Comparison of ENCODE assay signal across 14 mouse cellular contexts in genomic region chr5:114964315-114964966, GRCm38 (mm10). TPM values are rescaled to one million over a fixed set of nuclear protein-coding genes. Genes with fewer than 3 reads are reported as not detected.
DNase-seq lines count a peak whose midpoint lies in the region; ATAC-seq and TF ChIP-seq lines count a peak whose summit lies in the region.
"Had no signal": no experiment of that assay in that cellular context is flagged by ENCODE, and none has a peak within 500 bp of the region (broad histone marks: within the 10 kb centered on the region; RNA-seq: fewer than 3 reads in every experiment).

No protein-coding gene starts in this region.

- H3K4me1 ChIP-seq in heart, embryonic 16.5 days (ENCODE audit: control insufficient read depth, insufficient read depth, low read length): peaks cover 6% of the 10 kb centered on the region; the same call in 1 of the 2 replicates
- peaks cover 33% of the 10 kb centered on the region for H3K4me1 ChIP-seq in kidney, adult 2 months (ENCODE audit: control insufficient read depth, insufficient read depth, low read length)
- H3K4me1 ChIP-seq in liver, embryonic 12.5 days: peaks cover 37% of the 10 kb centered on the region
- 0 out of 2 replicates have a peak, but pooled peaks cover 3% of the 10 kb centered on the region for H3K4me1 ChIP-seq in stomach, embryonic 16.5 days (ENCODE audit: control insufficient read depth, insufficient read depth, low read length)
- 0 out of 2 replicates have a peak, but pooled peaks cover 6% of the 10 kb centered on the region for H3K4me1 ChIP-seq in midbrain, embryonic 13.5 days (replicated peaks)

- H3K27ac ChIP-seq in heart, embryonic 16.5 days (ENCODE audit: low read length): peak overlapping the region; percentile 30; the same call in 1 of the 2 replicates
- H3K27ac ChIP-seq in kidney, adult 2 months (ENCODE audit: insufficient read depth, low read depth, low read length): peak overlapping the region; percentile 94
- H3K27ac ChIP-seq in liver, embryonic 12.5 days: peak overlapping the region; percentile 58
- peak overlapping the region; percentile 90 for H3K27ac ChIP-seq in stomach, embryonic 16.5 days (ENCODE audit: low read length)
- H3K27ac ChIP-seq in midbrain, embryonic 13.5 days: no peak overlapping the region
- H3K27ac ChIP-seq: macrophage had no signal

- no peak overlapping the region for H3K4me3 ChIP-seq in heart, embryonic 16.5 days (ENCODE audit: low read length)
- no peak overlapping the region for H3K4me3 ChIP-seq in kidney, adult 2 months (ENCODE audit: insufficient read depth, low read depth, low read length)
- peak overlapping the region; percentile 33 for H3K4me3 ChIP-seq in liver, embryonic 12.5 days
- peak overlapping the region; percentile 17; the same call in 1 of the 2 replicates for H3K4me3 ChIP-seq in stomach, embryonic 16.5 days (replicated peaks; ENCODE audit: low read length)
- no peak overlapping the region for H3K4me3 ChIP-seq in midbrain, embryonic 13.5 days (replicated peaks)

- no peaks in the 10 kb centered on the region for H3K36me3 ChIP-seq in heart, embryonic 16.5 days (ENCODE audit: control insufficient read depth, insufficient read depth)
- no peaks in the 10 kb centered on the region for H3K36me3 ChIP-seq in kidney, adult 2 months (ENCODE audit: control insufficient read depth, insufficient read depth, low read length)
- H3K36me3 ChIP-seq in liver, embryonic 12.5 days: no peaks in the 10 kb centered on the region
- no peaks in the 10 kb centered on the region for H3K36me3 ChIP-seq in stomach, embryonic 16.5 days (ENCODE audit: control insufficient read depth, insufficient read depth, low read length)
- no peaks in the 10 kb centered on the region for H3K36me3 ChIP-seq in midbrain, embryonic 13.5 days

- H3K9me3 ChIP-seq in heart, embryonic 16.5 days (replicated peaks; ENCODE audit: control insufficient read depth, low read length): no peaks in the 10 kb centered on the region
- no peaks in the 10 kb centered on the region for H3K9me3 ChIP-seq in liver, embryonic 12.5 days (replicated peaks)
- no peaks in the 10 kb centered on the region for H3K9me3 ChIP-seq in stomach, embryonic 16.5 days (replicated peaks; ENCODE audit: control insufficient read depth, low read length)
- H3K9me3 ChIP-seq in midbrain, embryonic 13.5 days: no peaks in the 10 kb centered on the region

- DNase-seq in heart, postnatal 4 days: no peak
- DNase-seq in kidney, adult 2 months: peak; percentile 81
- no peak for DNase-seq in c-Kit-positive CD71-positive TER-119-positive erythroid progenitor cells, embryonic 14.5 days (ENCODE audit: low spot score)
- DNase-seq: cerebellum, postnatal 25 days; heart, postnatal 10 days had no signal

- peak overlapping the region; percentile 11; the same call in 1 of the 2 replicates for H3K4me2 ChIP-seq in heart, embryonic 16.5 days (ENCODE audit: low read depth, low read length)
- peak overlapping the region; percentile 52 for H3K4me2 ChIP-seq in liver, embryonic 12.5 days
- H3K4me2 ChIP-seq in stomach, embryonic 16.5 days (ENCODE audit: low read depth, low read length): peak overlapping the region; percentile 42
- no peak overlapping the region for H3K4me2 ChIP-seq in midbrain, embryonic 13.5 days (replicated peaks)

- peaks cover 20% of the 10 kb centered on the region for H3K27me3 ChIP-seq in heart, embryonic 16.5 days (ENCODE audit: control insufficient read depth, insufficient read depth, low read length)
- no peaks in the 10 kb centered on the region for H3K27me3 ChIP-seq in kidney, adult 2 months (replicated peaks; ENCODE audit: control insufficient read depth, insufficient read depth, low read length)
- H3K27me3 ChIP-seq in liver, embryonic 12.5 days (replicated peaks): peaks cover 35% of the 10 kb centered on the region
- H3K27me3 ChIP-seq in stomach, embryonic 16.5 days (ENCODE audit: control insufficient read depth, insufficient read depth, low read length): no peaks in the 10 kb centered on the region
- H3K27me3 ChIP-seq in midbrain, embryonic 13.5 days: peaks cover 6% of the 10 kb centered on the region

- H3K9ac ChIP-seq in heart, embryonic 16.5 days (ENCODE audit: low read length): no peak overlapping the region
- H3K9ac ChIP-seq in liver, embryonic 12.5 days: 0 out of 2 replicates have a peak overlapping the region, but pooled peaks have one; percentile 13
- H3K9ac ChIP-seq in stomach, embryonic 16.5 days (ENCODE audit: low read length): peak overlapping the region; percentile 43; the same call in 1 of the 2 replicates
- H3K9ac ChIP-seq in midbrain, embryonic 13.5 days (replicated peaks): no peak overlapping the region

- WGBS in heart, embryonic 16.5 days: 43% methylated on average over 7 of the region's 7 CpGs
- 27% methylated on average over 7 of the region's 7 CpGs for WGBS in kidney, adult 2 months
- WGBS in liver, embryonic 12.5 days (ENCODE audit: insufficient replicate concordance): 41% methylated on average over 7 of the region's 7 CpGs
- WGBS in stomach, embryonic 16.5 days: 24% methylated on average over 7 of the region's 7 CpGs
- WGBS in midbrain, embryonic 13.5 days: 72% methylated on average over 7 of the region's 7 CpGs

- no peak for TF ChIP-seq POLR2A in kidney, adult 2 months (IDR thresholded peaks at IDR 0.05; ENCODE audit: low read depth, low read length)

- 0 out of 2 replicates have a peak, but pooled peaks have one; percentile 49 for ATAC-seq in heart, embryonic 16.5 days (replicated peaks; ENCODE audit: extremely low read depth, insufficient read depth, low FRiP score)
- peak; percentile 74; the same call in 1 of the 2 replicates for ATAC-seq in liver, embryonic 12.5 days
- peak; percentile 69 for ATAC-seq in stomach, embryonic 16.5 days (ENCODE audit: insufficient read depth, low FRiP score)
- no peak for ATAC-seq in inflammation-experienced regulatory T-cells, adult 6 months
- no peak for ATAC-seq in midbrain, embryonic 13.5 days

- no peak for TF ChIP-seq CTCF in kidney, adult 2 months (conservative IDR thresholded peaks at IDR 0.05; ENCODE audit: insufficient read depth, insufficient read length, low read depth, low read length)

RNA-seq across cellular contexts. Expression of gene Hnf1a, which starts 6.5 kb away (rescaled TPM):
- polyA plus RNA-seq in heart, embryonic 16.5 days (2015; fragmentation: Nextera tagmentation; extraction: Ambion mirVana): 0.22 and 0.46 TPM in 2 replicates
- not detected for total RNA-seq in heart, postnatal 4 days (2021)
- polyA plus RNA-seq in kidney, adult 2 months (2012; rRNA removed): 24.2 and 29.5 TPM in 2 replicates
- polyA plus RNA-seq in liver, embryonic 12.5 days (2016; fragmentation: Nextera tagmentation; extraction: Ambion mirVana): 3.8 and 3.9 TPM in 2 replicates
- polyA plus RNA-seq in stomach, embryonic 16.5 days (2015; fragmentation: Nextera tagmentation; extraction: Ambion mirVana): 8.7 and 9.8 TPM in 2 replicates
- under 1 TPM in 1 of 3 experiments, not detected in 2; 0.17 TPM for polyA plus RNA-seq in inflammation-experienced regulatory T-cells, adult 6 months (2017; shearing (Covaris generic))
- polyA plus RNA-seq in midbrain, embryonic 13.5 days (2015; fragmentation: Nextera tagmentation; extraction: Ambion mirVana): 0.06 TPM in 1 of 2 replicates, not detected in the other
- total RNA-seq: CH12.LX; heart, postnatal 10 days; layer of hippocampus, adult 8-10 months had no signal
- polyA plus RNA-seq: limb, embryonic 11.5 days; macrophage had no signal

RNA-seq across cellular contexts. Expression of gene 2210016L21Rik, which starts 22.5 kb away (rescaled TPM):
- polyA plus RNA-seq in heart, embryonic 16.5 days (2015; fragmentation: Nextera tagmentation; extraction: Ambion mirVana): 32.6 and 37.1 TPM in 2 replicates
- 10 to 100 TPM; 27.7 to 34.9 TPM for total RNA-seq in heart, postnatal 4 days (2021)
- 23.5 and 26.1 TPM in 2 replicates for polyA plus RNA-seq in kidney, adult 2 months (2012; rRNA removed)
- 22.1 and 25.2 TPM in 2 replicates for polyA plus RNA-seq in liver, embryonic 12.5 days (2016; fragmentation: Nextera tagmentation; extraction: Ambion mirVana)
- 45.6 and 53.5 TPM in 2 replicates for polyA plus RNA-seq in stomach, embryonic 16.5 days (2015; fragmentation: Nextera tagmentation; extraction: Ambion mirVana)
- polyA plus RNA-seq in inflammation-experienced regulatory T-cells, adult 6 months (2017; shearing (Covaris generic)): 10 to 100 TPM; 33.3 to 49.6 (median 36.0) TPM
- polyA plus RNA-seq in midbrain, embryonic 13.5 days (2015; fragmentation: Nextera tagmentation; extraction: Ambion mirVana): 87.9 and 91.5 TPM in 2 replicates

RNA-seq across cellular contexts. Expression of gene Oasl1, which starts 41.4 kb away (rescaled TPM):
- polyA plus RNA-seq in heart, embryonic 16.5 days (2015; fragmentation: Nextera tagmentation; extraction: Ambion mirVana): 0.89 and 1.4 TPM in 2 replicates
- total RNA-seq in heart, postnatal 4 days (2021): under 1 TPM in 1 of 2 experiments, not detected in 1; 0.18 TPM
- 4.3 and 5.7 TPM in 2 replicates for polyA plus RNA-seq in kidney, adult 2 months (2012; rRNA removed)
- 0.29 and 0.30 TPM in 2 replicates for polyA plus RNA-seq in liver, embryonic 12.5 days (2016; fragmentation: Nextera tagmentation; extraction: Ambion mirVana)
- polyA plus RNA-seq in stomach, embryonic 16.5 days (2015; fragmentation: Nextera tagmentation; extraction: Ambion mirVana): 1.3 and 2.1 TPM in 2 replicates
- polyA plus RNA-seq in inflammation-experienced regulatory T-cells, adult 6 months (2017; shearing (Covaris generic)): 1 to 10 TPM; 1.9 to 3.9 (median 2.6) TPM
- 0.28 TPM in 1 of 2 replicates, not detected in the other for polyA plus RNA-seq in midbrain, embryonic 13.5 days (2015; fragmentation: Nextera tagmentation; extraction: Ambion mirVana)
- total RNA-seq: CH12.LX had no signal

RNA-seq across cellular contexts. Expression of gene Sppl3, which starts 46.5 kb away (rescaled TPM):
- polyA plus RNA-seq in heart, embryonic 16.5 days (2015; fragmentation: Nextera tagmentation; extraction: Ambion mirVana): 6.8 and 7.3 TPM in 2 replicates
- total RNA-seq in heart, postnatal 4 days (2021): 10 to 100 TPM; 52.1 to 53.3 TPM
- 51.5 and 57.0 TPM in 2 replicates for polyA plus RNA-seq in kidney, adult 2 months (2012; rRNA removed)
- 19.3 and 23.7 TPM in 2 replicates for polyA plus RNA-seq in liver, embryonic 12.5 days (2016; fragmentation: Nextera tagmentation; extraction: Ambion mirVana)
- polyA plus RNA-seq in stomach, embryonic 16.5 days (2015; fragmentation: Nextera tagmentation; extraction: Ambion mirVana): 9.6 and 10.6 TPM in 2 replicates
- polyA plus RNA-seq in inflammation-experienced regulatory T-cells, adult 6 months (2017; shearing (Covaris generic)): 10 to 100 TPM; 13.6 to 17.2 (median 15.0) TPM
- polyA plus RNA-seq in midbrain, embryonic 13.5 days (2015; fragmentation: Nextera tagmentation; extraction: Ambion mirVana): 17.6 TPM in 2 replicates

Comparison
In these comparisons a context has a peak if more than half of its experiments do, and no peak if none do; other contexts are left out.
1. ATAC-seq: peak in heart, embryonic 16.5 days (single experiment), liver, embryonic 12.5 days (single experiment) and stomach, embryonic 16.5 days (single experiment); none in inflammation-experienced regulatory T-cells, adult 6 months (single experiment) and midbrain, embryonic 13.5 days (single experiment).
2. H3K4me3 ChIP-seq: peak in liver, embryonic 12.5 days (single experiment) and stomach, embryonic 16.5 days (single experiment); none in heart, embryonic 16.5 days (single experiment), kidney, adult 2 months (single experiment) and midbrain, embryonic 13.5 days (single experiment).
3. H3K9ac ChIP-seq: peak in liver, embryonic 12.5 days (single experiment) and stomach, embryonic 16.5 days (single experiment); none in heart, embryonic 16.5 days (single experiment) and midbrain, embryonic 13.5 days (single experiment).